Mouse (Mus musculus) thymus, adult 2 months (tissue): ENCODE measurements at regions not wholly inside any gene's neighbourhood (a gene's known extent, or its start where the extent isn't known, plus 50 kb on each side); places are given as distances from the start of the nearest gene placed in this dataset.

ENCODE experiments used
- DNase-seq: peaks from one replicate; pipeline ENCODE4 v3.0.0; 2021
- H3K27ac ChIP-seq: fragments of 200-500 bp; 2 replicates; pipeline ENCODE4 v1.5.1; 2012; ENCODE audit warnings: low read length, control low read depth; ENCODE audit not compliant: control insufficient read depth, insufficient read depth
- H3K27me3 ChIP-seq: fragments of 200-500 bp; 2 replicates; pipeline ENCODE4 v1.6.1; 2012; ENCODE audit warnings: mild to moderate bottlenecking, low read length, moderate library complexity, mixed read lengths; ENCODE audit not compliant: control insufficient read depth, insufficient read depth
- H3K36me3 ChIP-seq: fragments of 200-500 bp; 2 replicates; pipeline ENCODE4 v1.6.1; 2012; ENCODE audit warnings: mild to moderate bottlenecking, low read length, moderate library complexity; ENCODE audit not compliant: control insufficient read depth, insufficient read depth
- H3K4me1 ChIP-seq: fragments of 200-500 bp; replicated peaks from 2 replicates; pipeline ENCODE4 v1.6.1; 2012; ENCODE audit warnings: low read length; ENCODE audit not compliant: control insufficient read depth, insufficient read depth
- H3K4me3 ChIP-seq: fragments of 200-500 bp; 2 replicates; pipeline ENCODE4 v1.5.1; 2012; ENCODE audit warnings: mild to moderate bottlenecking, low read length, control low read depth, moderate library complexity; ENCODE audit not compliant: control insufficient read depth, insufficient read depth
- CTCF ChIP-seq: fragments of 200-500 bp; IDR thresholded peaks from 2 replicates; pipeline ENCODE4 v1.5.1; 2012; ENCODE audit warnings: mild to moderate bottlenecking, control low read depth, low read length, moderate library complexity, borderline replicate concordance; ENCODE audit not compliant: control insufficient read depth, poor library complexity, insufficient read depth; ENCODE audit errors: extremely low read depth
- POLR2A ChIP-seq: fragments of 200-500 bp; IDR thresholded peaks from 2 replicates; pipeline ENCODE4 v1.6.1; 2012; ENCODE audit warnings: mild to moderate bottlenecking, low read length, control low read depth, moderate library complexity; ENCODE audit not compliant: control insufficient read depth, poor library complexity, insufficient read depth; ENCODE audit errors: extremely low read depth
- WGBS: fragments of 180-500 bp; shearing (Covaris S2); methylation state at CpG from one replicate; pipeline ENCODE4 v1.1.7; 2018; 5-methylcytosine and 5-hydroxymethylcytosine counted together

DNA sequence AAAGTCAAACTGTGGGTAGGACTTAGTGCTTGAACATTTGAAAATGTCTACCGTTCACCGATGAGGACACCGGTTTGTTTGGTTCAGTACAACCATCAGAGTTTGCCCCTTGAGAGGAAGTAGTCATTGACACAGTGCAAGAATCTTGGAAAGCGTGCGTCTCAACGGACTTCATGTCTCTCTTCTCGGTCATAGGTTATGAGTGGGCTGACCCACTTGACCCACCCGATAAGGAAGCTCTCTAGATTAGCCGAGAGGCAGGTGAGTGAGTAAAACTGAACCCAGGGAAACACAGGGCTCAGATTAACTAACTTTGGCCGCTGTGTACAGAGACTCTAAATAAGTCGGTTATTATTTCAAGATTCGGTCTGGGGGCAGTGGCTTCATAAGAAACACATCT, 51.9 kb upstream of the Rxylt1 start:
- DNase-seq: no peak
- 97% methylated on average over 12 of the region's 12 CpGs for WGBS

DNA sequence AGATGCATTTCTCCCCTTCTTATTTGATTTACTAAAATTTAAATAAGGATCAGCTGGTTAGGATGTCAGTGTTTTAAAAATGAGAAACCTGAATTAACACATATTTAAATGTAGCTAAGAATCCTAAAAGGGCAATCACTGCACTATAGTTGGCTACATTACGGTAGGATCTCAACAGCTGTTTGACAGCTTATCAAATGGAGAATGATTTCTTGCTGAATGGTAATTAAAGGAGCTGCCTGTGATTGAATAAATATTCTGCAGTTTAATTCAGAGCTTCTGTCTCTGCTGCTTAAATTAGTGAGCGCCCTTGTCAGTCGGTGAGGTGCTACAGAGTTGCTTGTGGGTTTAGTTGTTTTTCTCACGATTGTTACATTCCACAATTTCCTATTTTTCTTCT, 51.4 kb upstream of the Rxylt1 start:
- H3K27ac ChIP-seq: no peak overlapping the region

More for the DNA sequence above, 51.9 kb upstream of the Rxylt1 start:
- Histone ChIP-seq H3K27me3 (no peaks in the 10 kb centered on the region), H3K4me3 (no peak overlapping the region), H3K36me3 (no peaks in the 10 kb centered on the region), H3K27ac (no peak overlapping the region), H3K4me1 (no peaks in the 10 kb centered on the region)
- TF ChIP-seq CTCF (no peak), POLR2A (no peak)

More for the DNA sequence above, 51.4 kb upstream of the Rxylt1 start:
- Histone ChIP-seq H3K27me3 (no peaks in the 10 kb centered on the region), H3K4me3 (no peak overlapping the region), H3K36me3 (no peaks in the 10 kb centered on the region), H3K4me1 (no peaks in the 10 kb centered on the region)
- DNase-seq: no peak
- TF ChIP-seq POLR2A (no peak), CTCF (no peak)
- 92% methylated on average over 4 of the region's 4 CpGs for WGBS
